Mouse (Mus musculus) spleen, postnatal 4 days (tissue): ENCODE results near the gene Gle1.
"Not testable (repeated sequence)": the region's sequence is repeated elsewhere in the genome, so short reads cannot be mapped to it uniquely, and the experiment has no call there.

ENCODE experiments used
- DNase-seq, 2 experiments: peaks; one replicate each; pipeline ENCODE4 v3.0.0; 2022; ENCODE audit warnings: low spot score in 2 of 2

Gle1 gene

GRCm38 (mm10) chr2:29934906-29935599 lies at the start of gene Gle1:
TSS of gene Gle1 (plus strand) at chr2:29935426.
- DNase-seq: peak; percentile 97 to 99

GRCm38 (mm10) chr2:29886659-29887292 lies 48.5 kb upstream of the Gle1 start:
- DNase-seq: not testable (repeated sequence)

GRCm38 (mm10) chr2:29889066-29889944 lies 45.9 kb upstream of the Gle1 start, which contains the start of gene Odf2:
TSS of gene Odf2 (plus strand) at chr2:29889221.
- peak; percentile 100 for DNase-seq

- DNase-seq: peak; percentile 89 to 92
These were observed 45.0 kb upstream of the Gle1 start for GRCm38 (mm10) chr2:29889991-29890833.

DNA sequence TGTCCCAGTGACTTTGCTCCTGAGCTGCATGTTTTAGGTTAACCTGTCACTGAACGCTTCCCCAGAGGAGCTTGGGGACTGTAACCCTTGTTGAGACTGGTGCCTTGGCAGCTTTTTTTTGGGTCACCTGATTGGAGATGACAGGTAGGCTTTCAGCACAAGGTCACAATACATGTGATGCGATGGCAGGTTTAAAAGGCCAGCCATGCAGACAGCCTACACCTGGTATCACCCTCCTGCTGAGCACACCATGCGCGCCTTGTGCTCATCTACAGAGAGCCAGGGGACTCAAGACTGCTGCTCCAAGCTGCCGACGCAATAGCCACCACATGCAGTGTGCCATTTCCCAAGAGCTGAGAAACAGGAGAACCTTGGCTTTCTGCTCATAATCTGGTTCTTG lies 43.5 kb upstream of the Gle1 start:
- no peak for DNase-seq

DNA sequence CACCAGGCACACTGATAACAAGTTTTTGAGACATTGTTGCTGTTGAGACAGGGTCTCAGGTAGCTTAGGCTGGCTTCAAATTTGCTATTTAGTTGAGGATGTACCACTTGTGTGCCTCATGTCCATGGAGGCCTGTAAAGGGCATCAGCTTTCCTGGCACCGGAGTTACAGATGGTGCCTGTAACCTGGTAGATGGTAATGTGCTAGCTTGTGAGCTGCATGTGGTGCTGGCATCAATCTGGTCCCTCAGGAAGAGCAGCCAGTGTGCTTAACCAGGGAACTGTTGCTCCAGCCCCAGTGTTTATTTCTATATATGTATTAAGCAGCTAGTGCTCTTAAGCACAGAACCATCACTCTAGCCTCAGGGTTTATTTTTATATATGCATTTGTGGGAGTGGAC lies 39.2 kb upstream of the Gle1 start:
- DNase-seq: no peak

DNA sequence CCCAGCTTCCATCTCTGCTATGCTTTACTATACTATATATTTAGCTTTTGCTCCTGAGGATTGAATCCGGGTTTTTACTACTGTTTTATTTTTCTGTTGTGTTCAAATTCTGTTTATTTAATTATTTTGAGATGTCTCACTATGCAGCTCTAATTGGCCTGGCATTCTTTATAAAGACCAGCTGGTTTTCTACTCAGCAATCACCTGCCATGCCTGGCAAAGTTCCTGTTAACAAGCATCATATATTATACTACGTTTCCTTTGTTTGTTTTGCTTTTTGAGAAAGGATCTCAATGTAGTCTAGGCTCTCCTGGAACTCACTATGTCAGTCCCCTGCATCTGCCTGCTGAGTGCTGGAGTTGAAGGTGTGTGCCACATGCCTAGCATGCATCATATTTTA lies 37.9 kb upstream of the Gle1 start:
- DNase-seq: no peak

GRCm38 (mm10) chr2:29898081-29898480 lies 37.1 kb upstream of the Gle1 start:
- DNase-seq: no peak

GRCm38 (mm10) chr2:29902194-29902593 lies 33.0 kb upstream of the Gle1 start:
- no peak for DNase-seq

DNA sequence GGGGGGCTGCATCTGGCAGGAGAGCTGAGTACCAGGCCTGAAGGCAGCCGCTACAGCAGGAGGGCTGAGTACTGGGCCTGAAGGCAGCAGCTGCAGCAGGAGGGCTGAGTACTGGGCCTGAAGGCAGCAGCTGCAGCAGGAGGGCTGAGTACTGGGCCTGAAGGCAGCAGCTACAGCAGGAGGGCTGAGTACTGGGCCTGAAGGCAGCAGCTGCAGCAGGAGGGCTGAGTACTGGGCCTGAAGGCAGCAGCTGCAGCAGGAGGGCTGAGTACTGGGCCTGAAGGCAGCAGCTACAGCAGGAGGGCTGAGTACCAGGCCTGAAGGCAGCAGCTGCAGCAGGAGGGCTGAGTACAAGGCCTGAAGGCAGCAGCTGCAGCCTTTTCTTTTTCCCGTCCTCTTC lies 27.1 kb upstream of the Gle1 start:
- DNase-seq: not testable (repeated sequence)

DNA sequence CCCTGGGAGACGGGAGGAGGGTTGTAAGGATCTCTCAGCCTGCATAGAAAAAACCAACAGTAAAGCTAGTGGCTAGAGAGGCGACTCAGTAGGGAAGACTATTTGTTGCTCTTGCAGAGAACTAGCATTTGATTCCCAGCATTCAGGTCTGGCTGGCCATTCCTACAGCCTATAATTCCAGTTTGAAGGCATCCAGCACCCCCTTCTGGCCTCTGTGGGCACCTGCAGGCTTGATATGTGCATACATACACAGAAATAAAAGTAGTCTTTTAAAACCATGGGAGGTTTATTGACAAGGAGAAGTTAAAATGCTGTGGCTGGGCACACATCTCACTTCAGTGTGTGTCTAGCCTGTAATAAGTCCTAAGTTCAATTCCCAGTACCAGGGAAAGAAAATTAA lies 25.2 kb upstream of the Gle1 start:
- peak in 1 of 2 experiments; percentile 37 for DNase-seq

DNA sequence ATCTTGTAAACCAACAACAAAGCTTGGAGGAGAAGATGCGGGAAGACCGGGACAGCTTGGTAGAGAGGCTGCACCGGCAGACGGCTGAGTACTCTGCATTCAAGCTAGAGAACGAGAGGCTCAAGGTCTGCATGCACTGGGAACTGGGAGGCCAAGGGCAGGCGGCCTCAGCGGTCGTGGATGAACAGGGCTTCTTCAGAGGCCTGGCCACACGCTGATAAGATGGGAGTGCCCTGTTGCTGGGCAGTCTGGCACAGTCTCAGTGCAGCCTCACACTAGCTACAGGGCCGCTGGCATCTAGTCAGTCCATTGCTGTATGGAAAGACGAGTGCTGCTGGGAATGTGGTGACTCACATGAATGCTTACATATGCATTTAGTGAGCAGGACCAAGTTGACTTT lies 17.6 kb upstream of the Gle1 start:
- peak; percentile 75 to 81 for DNase-seq

GRCm38 (mm10) chr2:29922011-29922410 lies 13.2 kb upstream of the Gle1 start:
- DNase-seq: peak; percentile 51 to 78

DNA sequence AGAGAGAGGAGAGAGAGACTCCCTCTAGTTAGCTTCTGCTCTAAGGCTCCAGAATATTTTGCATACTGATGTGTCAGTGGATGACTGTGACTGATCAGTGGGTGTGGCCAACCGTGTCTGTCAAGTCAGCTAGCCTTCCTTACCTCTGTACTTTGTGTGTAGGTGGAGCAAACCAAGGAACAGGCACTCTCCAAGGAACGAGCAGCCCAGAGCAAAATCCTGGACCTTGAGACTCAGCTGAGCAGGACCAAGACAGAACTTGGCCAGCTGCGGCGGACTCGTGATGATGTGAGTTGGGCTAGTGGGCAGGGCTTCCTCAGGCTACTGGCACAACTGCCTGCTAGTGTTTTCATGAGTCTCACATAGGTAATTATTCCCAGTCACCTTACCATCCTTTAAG lies 8.7 kb upstream of the Gle1 start:
- no peak for DNase-seq

- no peak for DNase-seq
These were observed 4.7 kb upstream of the Gle1 start for GRCm38 (mm10) chr2:29930506-29930905.

DNA sequence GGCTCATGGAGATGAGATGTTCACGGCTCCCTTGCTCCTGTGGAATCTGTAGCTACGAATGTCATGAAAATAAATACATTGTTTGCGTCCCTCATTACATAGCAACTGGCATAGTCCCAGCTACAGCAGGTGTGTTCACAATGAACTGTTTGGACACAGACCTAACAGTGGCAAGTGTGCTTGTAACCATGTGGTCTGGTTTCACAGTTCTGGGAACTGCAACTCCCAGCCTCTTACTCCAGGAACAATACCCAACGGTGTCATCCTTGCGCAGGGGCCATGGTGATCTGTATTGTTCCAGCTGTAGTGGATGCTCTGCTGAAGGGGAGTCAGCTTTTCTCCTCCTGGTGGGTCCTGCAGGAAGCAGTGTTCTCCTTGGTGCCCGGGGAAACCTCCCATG lies 4.0 kb upstream of the Gle1 start:
- DNase-seq: no peak

DNA sequence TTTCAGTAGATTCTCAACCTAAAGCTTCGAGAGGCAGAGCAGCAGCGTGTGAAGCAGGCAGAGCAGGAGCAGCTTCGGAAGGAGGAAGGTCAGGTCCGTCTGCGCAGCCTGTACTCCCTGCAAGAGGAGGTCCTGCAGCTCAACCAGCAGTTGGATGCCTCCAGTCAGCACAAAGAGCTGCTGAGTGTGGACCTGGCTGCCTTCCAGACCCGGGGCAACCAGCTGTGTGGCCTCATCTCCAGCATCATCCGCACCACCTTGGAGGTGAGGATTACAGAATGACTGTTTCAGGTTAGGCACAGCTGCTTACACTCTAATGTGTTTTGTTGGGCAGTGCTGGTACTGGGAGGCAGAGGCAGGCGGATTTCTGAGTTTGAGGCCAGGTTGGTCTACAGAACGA lies 4.8 kb downstream of the Gle1 start:
- no peak for DNase-seq

DNA sequence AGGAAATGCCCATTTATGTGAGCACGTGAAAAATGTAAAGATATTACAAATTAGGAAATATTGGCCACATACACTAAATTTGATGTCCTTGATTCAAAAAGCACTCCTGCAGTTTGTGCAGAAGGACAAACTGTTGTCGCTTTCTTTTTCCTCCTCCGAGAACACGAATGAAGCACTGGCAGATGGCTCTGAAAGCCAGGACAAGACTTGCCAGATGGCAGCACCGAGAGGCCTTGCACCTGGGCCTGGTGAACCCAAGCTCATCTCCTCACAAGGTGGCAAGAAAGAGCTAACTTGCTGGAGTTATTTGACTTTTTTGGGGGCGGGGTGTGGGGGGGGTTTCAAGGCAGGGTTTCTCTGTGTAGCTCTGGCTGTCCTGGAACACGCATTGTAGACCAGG lies 5.6 kb downstream of the Gle1 start:
- DNase-seq: no peak

DNA sequence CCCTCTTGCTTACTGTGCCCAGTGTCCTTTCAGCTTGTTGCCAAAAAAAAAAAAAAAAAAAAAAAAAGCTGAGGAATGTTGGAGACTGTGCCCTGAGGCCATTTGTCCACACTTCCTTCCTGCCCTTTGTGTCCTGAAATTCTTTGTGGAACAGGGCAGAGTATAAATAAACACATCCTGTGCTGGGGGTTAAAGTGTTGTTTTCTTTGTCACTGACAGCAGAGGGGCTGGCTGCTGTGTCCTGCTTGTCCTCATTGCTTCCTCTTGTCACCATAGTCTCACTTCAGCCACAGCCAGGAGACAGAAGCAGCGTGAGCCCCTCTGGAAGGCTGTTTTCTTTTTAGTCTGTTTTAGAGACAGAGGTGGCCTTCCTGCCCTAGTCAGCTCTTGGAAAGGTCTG lies 9.5 kb downstream of the Gle1 start:
- no peak for DNase-seq

- no peak for DNase-seq
These were observed 13.7 kb downstream of the Gle1 start for GRCm38 (mm10) chr2:29948896-29949295.

- no peak for DNase-seq
These were observed 26.0 kb downstream of the Gle1 start for GRCm38 (mm10) chr2:29961246-29961645.
